Mouse (Mus musculus): ENCODE results near the gene Adprm. TPM values are rescaled to one million over a fixed set of nuclear protein-coding genes. Genes with fewer than 3 reads are reported as not detected.

Adprm gene
- total RNA-seq, 1 experiment: 27.3 TPM

DNA sequence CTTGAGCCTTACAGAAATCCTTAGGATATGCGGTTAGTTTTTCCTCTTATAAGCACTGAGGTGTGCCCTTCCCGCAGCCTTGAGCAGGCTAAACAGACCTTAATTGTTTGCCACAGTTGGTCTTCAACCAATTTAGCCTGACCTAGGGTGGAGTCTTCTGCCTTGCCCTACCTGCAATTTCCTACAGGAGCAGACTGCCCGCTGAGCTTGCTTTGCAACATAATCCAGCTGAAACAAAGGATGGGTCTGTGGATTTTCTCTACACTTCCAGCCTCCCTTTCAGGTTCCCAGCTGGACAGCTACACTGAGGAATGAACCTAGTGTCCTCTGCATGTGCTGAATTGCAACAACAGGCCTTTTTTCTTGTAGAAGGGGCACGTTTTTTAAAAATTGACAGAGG, 40.8 kb downstream of the Adprm start:
- Histone ChIP-seq H3K27ac (ENCODE audit: insufficient read depth, low read depth, low read length, poor library complexity, severe bottlenecking) (peak overlapping the region; percentile 99), H3K36me3 (ENCODE audit: control insufficient read depth, insufficient read depth, low read length, poor library complexity, severe bottlenecking) (no peaks in the 10 kb centered on the region), H3K9ac (ENCODE audit: insufficient read depth, low read depth, low read length, poor library complexity, severe bottlenecking) (peak overlapping the region; percentile 63; the same call in 1 of the 2 replicates), H3K9me3 (ENCODE audit: control insufficient read depth, insufficient read depth, low read depth, low read length) (no peaks in the 10 kb centered on the region), H3K4me3 (ENCODE audit: insufficient read depth in 1 of 2, low read depth in 1 of 2, low read length in 2 of 2, poor library complexity in 1 of 2, severe bottlenecking in 1 of 2) (peak overlapping the region; percentile 41 to 45), H3K4me1 (ENCODE audit: control insufficient read depth in 2 of 2, insufficient read depth in 2 of 2, low read length in 2 of 2, poor library complexity in 1 of 2) (peaks cover 24 to 36% of the 10 kb centered on the region in 2 experiments)
- no peak for DNase-seq (ENCODE audit: low read depth, low spot score)
- TF ChIP-seq ZC3H11A (IDR thresholded peaks at IDR 0.05; ENCODE audit: borderline replicate concordance, low read depth, low read length) (no peak), MAFK (IDR thresholded peaks at IDR 0.05; ENCODE audit: insufficient read depth, low read depth, low read length) (peak; percentile 31; the same call in 1 of the 2 replicates)
- in situ Hi-C loops (cut with MboI; ENCODE audit: low sequenced_read_pairs in 2 of 2, unreplicated experiment in 2 of 2): no loop called here

DNA sequence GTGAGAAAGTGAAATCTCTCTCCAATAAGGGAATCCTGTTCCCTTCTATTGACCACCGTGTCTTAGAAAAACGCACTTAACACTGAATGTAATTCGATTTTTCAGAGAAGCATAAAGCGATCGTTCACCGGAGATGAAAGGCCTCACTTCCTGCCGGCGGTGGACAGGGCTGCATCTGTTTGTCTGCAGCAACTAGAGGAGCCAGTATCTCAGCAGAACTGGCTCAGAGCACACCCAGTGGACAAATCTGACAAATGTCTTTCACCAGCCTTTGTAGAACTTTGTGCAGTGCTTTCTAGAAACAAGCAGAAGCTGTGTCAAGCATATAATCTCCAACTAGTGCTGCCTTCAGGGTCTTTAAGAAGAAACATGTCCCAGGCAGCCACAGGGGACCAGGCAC, 42.0 kb downstream of the Adprm start:
- in situ Hi-C loops (cut with MboI; ENCODE audit: low sequenced_read_pairs in 2 of 2, unreplicated experiment in 2 of 2): no loop called here
- H3K4me1 ChIP-seq (ENCODE audit: control insufficient read depth in 2 of 2, insufficient read depth in 2 of 2, low read length in 2 of 2, poor library complexity in 1 of 2): peaks cover 22 to 30% of the 10 kb centered on the region in 2 experiments
- no peak for DNase-seq (ENCODE audit: low read depth, low spot score)
- peak overlapping the region; percentile 22 to 23; a peak in 3 of 4 replicates for H3K4me3 ChIP-seq (ENCODE audit: insufficient read depth in 1 of 2, low read depth in 1 of 2, low read length in 2 of 2, poor library complexity in 1 of 2, severe bottlenecking in 1 of 2)
- TF ChIP-seq ZNF384 (IDR thresholded peaks at IDR 0.05; ENCODE audit: low read depth, low read length) (no peak), CHD2 (IDR thresholded peaks at IDR 0.05; ENCODE audit: low read depth, low read length) (no peak), HCFC1 (IDR thresholded peaks at IDR 0.05; ENCODE audit: borderline replicate concordance, insufficient read depth, low read length) (no peak), MAFK (IDR thresholded peaks at IDR 0.05; ENCODE audit: insufficient read depth, low read depth, low read length) (no peak), ZC3H11A (IDR thresholded peaks at IDR 0.05; ENCODE audit: borderline replicate concordance, low read depth, low read length) (no peak)
- H3K36me3 ChIP-seq (ENCODE audit: control insufficient read depth, insufficient read depth, low read length, poor library complexity, severe bottlenecking): no peaks in the 10 kb centered on the region
- H3K27ac ChIP-seq (ENCODE audit: insufficient read depth, low read depth, low read length, poor library complexity, severe bottlenecking): peak overlapping the region; percentile 91
- 0 out of 2 replicates have a peak, but pooled peaks cover 2% of the 10 kb centered on the region for H3K9me3 ChIP-seq (ENCODE audit: control insufficient read depth, insufficient read depth, low read depth, low read length)
- H3K9ac ChIP-seq (ENCODE audit: insufficient read depth, low read depth, low read length, poor library complexity, severe bottlenecking): peak overlapping the region; percentile 50; the same call in 1 of the 2 replicates

DNA sequence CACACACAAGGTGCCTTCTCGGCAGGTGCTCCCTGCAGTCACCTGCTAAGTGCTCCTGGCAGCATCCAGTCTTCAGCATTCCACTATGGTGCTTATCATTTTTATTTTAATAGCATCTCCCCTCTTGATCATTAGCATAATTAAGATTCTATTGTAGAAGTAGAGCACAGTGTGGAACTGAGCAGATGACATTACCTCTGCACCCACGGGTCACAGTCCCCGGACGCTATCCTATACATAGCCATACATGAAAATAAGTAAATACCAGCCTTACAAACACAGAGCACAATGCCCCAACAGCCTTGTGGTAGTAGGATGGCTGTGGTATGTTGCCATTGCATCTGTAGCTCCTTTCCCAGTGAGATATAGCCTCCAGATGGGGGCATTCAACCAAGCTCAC, 43.9 kb downstream of the Adprm start:
- in situ Hi-C loops (cut with MboI; ENCODE audit: low sequenced_read_pairs in 2 of 2, unreplicated experiment in 2 of 2): no loop called here
- no peak overlapping the region for H3K4me3 ChIP-seq (ENCODE audit: insufficient read depth in 1 of 2, low read depth in 1 of 2, low read length in 2 of 2, poor library complexity in 1 of 2, severe bottlenecking in 1 of 2)
- no peak overlapping the region for H3K9ac ChIP-seq (ENCODE audit: insufficient read depth, low read depth, low read length, poor library complexity, severe bottlenecking)
- no peak for DNase-seq (ENCODE audit: low read depth, low spot score)
- H3K9me3 ChIP-seq (ENCODE audit: control insufficient read depth, insufficient read depth, low read depth, low read length): 0 out of 2 replicates have a peak, but pooled peaks cover 2% of the 10 kb centered on the region
- H3K27ac ChIP-seq (ENCODE audit: insufficient read depth, low read depth, low read length, poor library complexity, severe bottlenecking): no peak overlapping the region
- peaks cover 22 to 26% of the 10 kb centered on the region in 2 experiments for H3K4me1 ChIP-seq (ENCODE audit: control insufficient read depth in 2 of 2, insufficient read depth in 2 of 2, low read length in 2 of 2, poor library complexity in 1 of 2)
- H3K36me3 ChIP-seq (ENCODE audit: control insufficient read depth, insufficient read depth, low read length, poor library complexity, severe bottlenecking): no peaks in the 10 kb centered on the region
- TF ChIP-seq CHD2 (IDR thresholded peaks at IDR 0.05; ENCODE audit: low read depth, low read length) (no peak), HCFC1 (IDR thresholded peaks at IDR 0.05; ENCODE audit: borderline replicate concordance, insufficient read depth, low read length) (no peak), MAFK (IDR thresholded peaks at IDR 0.05; ENCODE audit: insufficient read depth, low read depth, low read length) (no peak), ZNF384 (IDR thresholded peaks at IDR 0.05; ENCODE audit: low read depth, low read length) (no peak), ZC3H11A (IDR thresholded peaks at IDR 0.05; ENCODE audit: borderline replicate concordance, low read depth, low read length) (no peak)

DNA sequence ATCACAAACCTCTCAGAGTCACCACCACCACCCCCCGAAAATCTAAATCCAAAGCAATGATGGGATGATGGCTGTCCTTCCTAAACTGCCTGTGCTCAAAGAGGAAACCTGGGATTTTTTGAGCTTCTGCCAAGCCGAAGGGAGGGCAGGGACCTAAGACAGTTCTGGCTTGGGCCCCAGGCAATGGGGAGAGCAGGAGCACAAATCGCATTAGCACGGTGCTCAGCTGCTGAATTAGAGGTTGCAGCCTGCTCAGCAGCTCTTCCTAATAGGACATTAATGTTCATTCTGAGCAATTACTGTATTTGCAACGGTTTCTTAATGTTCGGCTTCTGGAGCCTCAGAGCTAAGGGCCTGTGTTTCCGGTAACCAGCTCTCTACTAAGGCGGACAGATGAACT, 44.4 kb downstream of the Adprm start:
- no peak overlapping the region for H3K27ac ChIP-seq (ENCODE audit: insufficient read depth, low read depth, low read length, poor library complexity, severe bottlenecking)
- no peak overlapping the region; the same call in 1 of the 2 replicates for H3K9ac ChIP-seq (ENCODE audit: insufficient read depth, low read depth, low read length, poor library complexity, severe bottlenecking)
- in situ Hi-C loops (cut with MboI; ENCODE audit: low sequenced_read_pairs in 2 of 2, unreplicated experiment in 2 of 2): no loop called here
- no peaks in the 10 kb centered on the region for H3K36me3 ChIP-seq (ENCODE audit: control insufficient read depth, insufficient read depth, low read length, poor library complexity, severe bottlenecking)
- H3K4me1 ChIP-seq (ENCODE audit: control insufficient read depth in 2 of 2, insufficient read depth in 2 of 2, low read length in 2 of 2, poor library complexity in 1 of 2): peaks cover 22 to 24% of the 10 kb centered on the region in 2 experiments
- no peak for DNase-seq (ENCODE audit: low read depth, low spot score)
- H3K9me3 ChIP-seq (ENCODE audit: control insufficient read depth, insufficient read depth, low read depth, low read length): 0 out of 2 replicates have a peak, but pooled peaks cover 2% of the 10 kb centered on the region
- TF ChIP-seq CHD2 (IDR thresholded peaks at IDR 0.05; ENCODE audit: low read depth, low read length): no peak
- no peak overlapping the region for H3K4me3 ChIP-seq (ENCODE audit: insufficient read depth in 1 of 2, low read depth in 1 of 2, low read length in 2 of 2, poor library complexity in 1 of 2, severe bottlenecking in 1 of 2)

DNA sequence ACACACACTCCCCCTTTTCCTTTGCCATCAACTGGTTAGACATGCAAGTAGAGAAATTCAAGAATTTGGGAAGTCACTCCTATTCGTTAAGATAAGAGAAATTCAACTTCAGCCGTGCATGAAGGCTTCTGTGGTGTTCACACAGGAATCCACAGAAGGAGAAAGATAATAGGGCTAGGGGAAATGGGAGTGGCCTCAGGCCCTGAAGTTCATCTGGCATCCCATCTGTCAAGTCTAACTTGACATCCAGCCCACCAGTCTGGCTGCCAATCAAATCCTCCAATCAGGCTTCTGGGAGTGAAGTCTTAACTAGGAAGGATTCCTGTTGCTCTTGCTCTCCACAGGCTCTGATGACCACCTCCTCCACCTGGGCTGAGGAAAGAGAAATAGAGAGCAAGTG, 49.5 kb downstream of the Adprm start:
- in situ Hi-C loops (cut with MboI; ENCODE audit: low sequenced_read_pairs in 2 of 2, unreplicated experiment in 2 of 2): no loop called here
- no peak overlapping the region for H3K9ac ChIP-seq (ENCODE audit: insufficient read depth, low read depth, low read length, poor library complexity, severe bottlenecking)

More for the DNA sequence above, 49.5 kb downstream of the Adprm start:
- no peak for DNase-seq (ENCODE audit: low read depth, low spot score)
- Histone ChIP-seq H3K36me3 (ENCODE audit: control insufficient read depth, insufficient read depth, low read length, poor library complexity, severe bottlenecking) (no peaks in the 10 kb centered on the region), H3K9me3 (ENCODE audit: control insufficient read depth, insufficient read depth, low read depth, low read length) (0 out of 2 replicates have a peak, but pooled peaks cover 2% of the 10 kb centered on the region), H3K27ac (ENCODE audit: insufficient read depth, low read depth, low read length, poor library complexity, severe bottlenecking) (no peak overlapping the region), H3K4me3 (ENCODE audit: insufficient read depth in 1 of 2, low read depth in 1 of 2, low read length in 2 of 2, poor library complexity in 1 of 2, severe bottlenecking in 1 of 2) (no peak overlapping the region), H3K4me1 (ENCODE audit: control insufficient read depth in 2 of 2, insufficient read depth in 2 of 2, low read length in 2 of 2, poor library complexity in 1 of 2) (peaks cover 0 to 2% of the 10 kb centered on the region in 2 experiments; a peak in 1 of 4 replicates)
- TF ChIP-seq ZC3H11A (IDR thresholded peaks at IDR 0.05; ENCODE audit: borderline replicate concordance, low read depth, low read length) (no peak), ZNF384 (IDR thresholded peaks at IDR 0.05; ENCODE audit: low read depth, low read length) (no peak), HCFC1 (IDR thresholded peaks at IDR 0.05; ENCODE audit: borderline replicate concordance, insufficient read depth, low read length) (no peak), MAFK (IDR thresholded peaks at IDR 0.05; ENCODE audit: insufficient read depth, low read depth, low read length) (no peak), CHD2 (IDR thresholded peaks at IDR 0.05; ENCODE audit: low read depth, low read length) (no peak)
